Mouse (Mus musculus): ENCODE data around the gene Psma6.

DNA sequence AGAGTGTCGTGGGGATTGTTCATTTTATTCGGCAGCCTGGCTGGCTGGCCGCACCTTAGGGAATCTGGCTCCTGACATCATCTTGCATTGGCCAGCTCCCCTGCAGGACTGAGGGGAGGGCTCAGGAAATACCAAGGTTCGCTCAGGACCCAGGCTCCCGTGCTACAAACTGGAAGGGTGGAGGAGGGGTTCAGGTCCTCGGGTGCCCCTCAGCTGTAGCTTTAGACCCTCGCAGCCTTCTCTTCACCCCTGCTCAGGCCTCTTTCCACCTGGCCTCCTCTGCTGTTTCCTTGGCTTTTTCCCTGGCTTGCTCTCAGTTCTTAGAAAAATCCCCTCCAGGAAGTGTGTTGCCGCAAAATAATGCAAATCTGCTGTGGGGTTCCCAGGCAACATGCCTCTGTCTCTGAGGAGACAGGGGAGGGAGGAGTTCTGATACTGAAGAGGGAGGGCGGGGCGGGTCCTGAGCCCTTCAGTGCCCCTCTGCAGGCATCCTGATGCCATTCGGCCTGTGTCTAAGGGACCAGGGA is 54.7 kb downstream of the Psma6 start:
- no peak for TF ChIP-seq POLR2A (IDR thresholded peaks at IDR 0.05; ENCODE audit: borderline replicate concordance, control insufficient read depth, low read depth, low read length)
- no peak for TF ChIP-seq CTCF (IDR thresholded peaks at IDR 0.05; ENCODE audit: control insufficient read depth, insufficient read depth, low read length)
